Mouse (Mus musculus): Measurements from ENCODE around the gene Lrrk1.

GRCm38 (mm10) chr7:66397288-66397687, 9.1 kb upstream of the Lrrk1 start:
- no peak for TF ChIP-seq GATA1 (IDR thresholded peaks at IDR 0.05; ENCODE audit: borderline replicate concordance, low read length)
- TF ChIP-seq FLI1 (IDR thresholded peaks at IDR 0.05; ENCODE audit: low read length) = no peak

All from megakaryocyte, embryonic 14.5 days (primary cell).